Mouse (Mus musculus): ENCODE measurements at regions not wholly inside any gene's neighbourhood (a gene's known extent, or its start where the extent isn't known, plus 50 kb on each side); places are given as distances from the start of the nearest gene placed in this dataset.

- WGBS: 71% methylated on average over 4 of the region's 4 CpGs
- no peaks in the 10 kb centered on the region for H3K9me3 ChIP-seq
- no peak for ATAC-seq
- no peak overlapping the region for H3K9ac ChIP-seq
- H3K4me2 ChIP-seq (replicated peaks): no peak overlapping the region
- peaks cover 10% of the 10 kb centered on the region for H3K4me1 ChIP-seq (replicated peaks)
- no peaks in the 10 kb centered on the region for H3K27me3 ChIP-seq (replicated peaks)
- no peaks in the 10 kb centered on the region for H3K36me3 ChIP-seq
- H3K27ac ChIP-seq: no peak overlapping the region
- no peak overlapping the region for H3K4me3 ChIP-seq (replicated peaks)
These were observed 59.8 kb upstream of the Rreb1 start for GRCm38 (mm10) chr13:37718364-37718763.

Data from intestine, embryonic 15.5 days (tissue).